Mouse (Mus musculus) midbrain, embryonic 15.5 days (tissue): ENCODE results near the gene C5ar1. TPM values are rescaled to one million over a fixed set of nuclear protein-coding genes. Genes with fewer than 3 reads are reported as not detected.

Experiments used
- ATAC-seq: fragments of 200-750 bp; cut with Nextera tagmentation; replicated peaks from 2 replicates; pipeline ENCODE4 v1.8.0; 2017; ENCODE audit warnings: moderate TSS enrichment
- H3K27ac ChIP-seq: fragments of 300-500 bp; sonication (generic); 2 replicates; pipeline ENCODE4 v1.5.1; 2015; ENCODE audit warnings: mild to moderate bottlenecking, inconsistent platforms
- H3K27me3 ChIP-seq: fragments of 300-500 bp; sonication (generic); replicated peaks from 2 replicates; pipeline ENCODE4 v1.6.1; 2015; ENCODE audit warnings: inconsistent platforms
- H3K36me3 ChIP-seq: fragments of 300-500 bp; sonication (generic); replicated peaks from 2 replicates; pipeline ENCODE4 v1.6.1; 2015; ENCODE audit warnings: inconsistent platforms
- H3K4me1 ChIP-seq: fragments of 300-500 bp; sonication (generic); 2 replicates; pipeline ENCODE4 v1.6.1; 2015; ENCODE audit warnings: inconsistent platforms
- H3K4me2 ChIP-seq: fragments of 300-500 bp; sonication (generic); 2 replicates; pipeline ENCODE4 v1.6.1; 2015; ENCODE audit warnings: inconsistent platforms, mild to moderate bottlenecking, moderate library complexity
- H3K4me3 ChIP-seq: fragments of 300-500 bp; sonication (generic); 2 replicates; pipeline ENCODE4 v1.5.1; 2015; ENCODE audit warnings: mild to moderate bottlenecking, inconsistent platforms
- H3K9ac ChIP-seq: fragments of 300-500 bp; sonication (generic); 2 replicates; pipeline ENCODE4 v1.6.1; 2015; ENCODE audit warnings: mild to moderate bottlenecking, inconsistent platforms
- H3K9me3 ChIP-seq: fragments of 300-500 bp; sonication (generic); 2 replicates; pipeline ENCODE4 v1.6.1; 2016; ENCODE audit warnings: inconsistent platforms
- WGBS: fragments of 180-500 bp; shearing (Covaris S2); methylation state at CpG from one replicate; pipeline ENCODE4 v1.1.7; 2015; ENCODE audit warnings: mixed read lengths; 5-methylcytosine and 5-hydroxymethylcytosine counted together
- polyA plus RNA-seq: library from polyadenylated mRNA; unstranded; fragments of >200 nt; fragmentation: Nextera tagmentation; extraction: Ambion mirVana; gene quantifications from 2 replicates; pipeline ENCODE4 v1.2.1, GENCODE M21; 2015

The C5ar1 gene
- polyA plus RNA-seq, 1 experiment from 2014 or later = 1.5 TPM

DNA sequence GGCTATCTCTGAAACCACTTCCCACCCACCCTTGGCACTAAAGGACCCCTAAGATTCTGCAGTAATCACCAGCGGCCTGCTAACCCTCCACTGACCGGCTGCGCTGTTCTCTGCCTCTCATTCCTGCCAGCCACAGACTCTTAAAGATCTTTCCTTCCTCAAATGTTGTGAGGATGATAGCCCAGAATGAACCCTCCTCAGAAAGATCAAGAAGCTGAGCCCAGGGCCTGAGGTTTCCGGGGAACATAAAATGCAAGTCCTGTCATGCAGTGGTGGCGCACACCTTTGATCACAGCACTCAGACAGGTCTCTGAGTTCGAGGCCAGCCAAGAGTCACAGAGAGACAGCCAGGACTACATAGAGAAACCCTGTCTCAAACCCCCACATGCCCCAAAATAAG lies 17.1 kb downstream of the C5ar1 start:
- Histone ChIP-seq H3K9me3 (no peaks in the 10 kb centered on the region), H3K36me3 (no peaks in the 10 kb centered on the region), H3K9ac (no peak overlapping the region), H3K27ac (no peak overlapping the region), H3K4me2 (no peak overlapping the region), H3K27me3 (no peaks in the 10 kb centered on the region), H3K4me3 (no peak overlapping the region), H3K4me1 (no peaks in the 10 kb centered on the region)
- 87% methylated on average over 6 of the region's 6 CpGs for WGBS
- no peak for ATAC-seq

DNA sequence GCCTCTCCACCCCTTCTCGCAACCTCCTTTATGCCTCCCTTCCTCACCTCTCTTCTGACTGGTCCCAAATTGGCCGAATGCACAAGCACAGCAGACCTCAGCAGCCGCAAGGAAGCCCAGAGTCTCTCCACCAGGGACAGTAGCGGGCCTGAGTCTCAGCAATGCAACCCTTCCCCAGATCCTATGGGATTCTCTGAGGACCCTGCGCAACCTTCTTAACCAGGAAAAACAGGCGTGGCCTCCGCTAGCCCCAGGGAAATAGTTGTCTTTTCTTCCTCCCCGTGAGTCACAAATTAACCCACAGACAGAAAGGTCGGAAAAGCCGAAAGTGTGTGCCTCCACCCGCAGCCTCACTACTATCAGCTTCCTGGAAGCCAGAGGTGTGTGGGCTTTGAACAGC lies 17.6 kb downstream of the C5ar1 start:
- Histone ChIP-seq H3K9me3 (no peaks in the 10 kb centered on the region), H3K4me3 (no peak overlapping the region), H3K27ac (no peak overlapping the region), H3K36me3 (no peaks in the 10 kb centered on the region), H3K9ac (no peak overlapping the region), H3K27me3 (no peaks in the 10 kb centered on the region), H3K4me1 (no peaks in the 10 kb centered on the region), H3K4me2 (no peak overlapping the region)
- ATAC-seq = no peak
- 68% methylated on average over 11 of the region's 11 CpGs for WGBS

DNA sequence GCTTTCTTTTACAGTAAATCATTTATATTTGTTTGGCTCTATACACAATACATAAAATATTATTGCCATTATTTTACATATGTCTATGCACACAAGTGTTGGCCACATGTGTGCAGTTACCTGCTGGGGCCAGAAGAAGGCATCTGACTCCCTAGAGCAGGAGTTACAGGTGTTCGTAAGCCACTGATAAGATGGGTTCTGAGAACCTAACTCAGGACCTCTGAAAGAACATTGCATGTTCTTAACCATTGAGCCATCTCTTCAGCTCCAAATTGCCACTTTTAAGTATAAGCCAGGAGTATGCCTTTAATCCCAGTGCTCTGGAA lies 18.4 kb downstream of the C5ar1 start:
- H3K9me3 ChIP-seq = no peaks in the 10 kb centered on the region
- H3K4me1 ChIP-seq = no peaks in the 10 kb centered on the region
- no peak overlapping the region for H3K27ac ChIP-seq
- 100% methylated on average over 1 of the region's 1 CpGs for WGBS
- H3K36me3 ChIP-seq = no peaks in the 10 kb centered on the region
- no peak overlapping the region for H3K4me2 ChIP-seq
- H3K27me3 ChIP-seq = no peaks in the 10 kb centered on the region
- H3K9ac ChIP-seq = no peak overlapping the region
- no peak for ATAC-seq
- H3K4me3 ChIP-seq = no peak overlapping the region

DNA sequence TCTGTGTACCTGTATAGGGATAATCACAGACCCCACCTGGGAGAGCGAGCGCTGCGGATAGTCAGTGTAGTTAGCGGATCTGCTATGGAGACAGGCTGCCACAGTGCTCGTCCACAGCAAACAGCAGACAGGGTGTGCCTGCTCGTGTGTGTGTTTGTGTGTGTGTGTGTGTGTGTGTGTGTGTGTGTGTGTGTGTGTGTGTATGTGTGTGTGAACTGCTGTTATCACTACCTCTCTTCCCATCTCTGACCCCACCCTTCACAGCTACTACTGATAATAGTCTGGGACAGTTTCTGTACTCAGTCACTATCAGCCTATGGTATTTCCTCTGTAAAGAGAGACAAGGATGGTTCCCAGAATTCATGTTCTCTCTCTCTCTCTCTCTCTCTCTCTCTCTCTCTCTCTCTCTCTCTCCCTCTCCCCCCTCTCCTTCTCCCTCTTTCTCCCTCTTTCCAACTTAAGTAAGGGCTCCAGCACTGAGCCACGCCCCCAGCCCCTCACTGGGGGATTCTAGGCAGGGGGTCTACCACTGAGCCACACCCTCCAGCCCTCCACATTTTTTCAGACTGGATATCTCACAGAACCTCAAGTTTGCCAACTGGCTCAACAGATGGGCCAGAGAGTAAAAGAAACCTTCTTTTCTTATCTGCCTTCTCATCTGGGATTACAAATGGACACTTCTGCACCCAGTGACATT lies 18.9 kb downstream of the C5ar1 start:
- H3K9ac ChIP-seq = no peak overlapping the region
- no peak for ATAC-seq
- no peaks in the 10 kb centered on the region for H3K9me3 ChIP-seq
- H3K4me1 ChIP-seq = no peaks in the 10 kb centered on the region
- H3K4me2 ChIP-seq = no peak overlapping the region
- no peak overlapping the region for H3K4me3 ChIP-seq
- no peaks in the 10 kb centered on the region for H3K27me3 ChIP-seq
- 82% methylated on average over 7 of the region's 7 CpGs for WGBS
- no peak overlapping the region for H3K27ac ChIP-seq
- no peaks in the 10 kb centered on the region for H3K36me3 ChIP-seq

DNA sequence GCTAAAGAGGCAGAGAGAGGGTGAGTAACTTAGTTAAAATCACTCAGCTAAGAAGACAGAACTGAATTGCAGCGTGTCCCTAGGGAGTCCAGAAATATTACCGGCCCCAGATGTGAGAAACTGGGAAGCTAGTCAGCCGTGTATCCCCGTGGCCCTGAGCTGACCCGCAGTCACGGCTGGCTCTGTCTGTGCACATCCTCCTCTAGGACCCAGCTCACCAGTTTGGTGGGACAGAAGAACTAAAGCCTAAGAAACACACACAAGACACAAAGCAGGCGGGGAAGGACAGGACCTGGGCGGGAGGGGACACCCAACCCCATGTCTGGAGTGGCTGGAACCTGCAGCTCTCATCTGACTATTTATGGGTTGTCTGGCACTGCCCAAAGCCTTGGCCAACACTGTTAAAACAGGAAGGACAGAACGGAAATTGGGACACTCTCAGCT lies 19.8 kb downstream of the C5ar1 start:
- no peak overlapping the region for H3K4me2 ChIP-seq
- no peaks in the 10 kb centered on the region for H3K4me1 ChIP-seq
- WGBS = 67% methylated on average over 9 of the region's 9 CpGs
- no peak overlapping the region for H3K9ac ChIP-seq
- no peak overlapping the region for H3K4me3 ChIP-seq
- H3K9me3 ChIP-seq = no peaks in the 10 kb centered on the region
- no peak for ATAC-seq
- H3K27me3 ChIP-seq = no peaks in the 10 kb centered on the region
- H3K27ac ChIP-seq = no peak overlapping the region
- no peaks in the 10 kb centered on the region for H3K36me3 ChIP-seq

DNA sequence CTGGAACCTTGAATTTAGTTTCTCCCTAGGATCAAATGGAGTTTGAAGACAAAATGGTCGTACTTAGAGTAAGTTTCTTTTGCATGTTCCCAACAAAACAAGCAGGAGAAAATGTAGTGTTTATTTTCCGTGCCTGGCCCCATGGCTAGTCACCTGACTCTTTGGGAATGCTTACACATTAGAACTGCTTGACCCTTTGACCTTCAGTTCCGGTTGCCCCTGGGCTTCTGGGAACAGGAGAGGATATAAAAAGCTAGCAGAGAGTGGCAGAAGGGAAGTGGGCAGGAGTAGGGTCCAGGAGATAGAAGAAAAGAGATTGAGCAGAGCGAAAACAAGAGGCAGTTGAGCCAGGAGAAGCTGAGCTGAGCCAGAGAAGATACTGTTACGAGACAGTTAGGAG lies 29.5 kb downstream of the C5ar1 start:
- no peaks in the 10 kb centered on the region for H3K27me3 ChIP-seq
- H3K27ac ChIP-seq = no peak overlapping the region
- no peak overlapping the region for H3K9ac ChIP-seq
- no peak overlapping the region for H3K4me2 ChIP-seq
- no peaks in the 10 kb centered on the region for H3K4me1 ChIP-seq
- no peak for ATAC-seq
- 56% methylated on average over 5 of the region's 5 CpGs for WGBS
- H3K4me3 ChIP-seq = no peak overlapping the region
- no peaks in the 10 kb centered on the region for H3K36me3 ChIP-seq
- H3K9me3 ChIP-seq = no peaks in the 10 kb centered on the region

DNA sequence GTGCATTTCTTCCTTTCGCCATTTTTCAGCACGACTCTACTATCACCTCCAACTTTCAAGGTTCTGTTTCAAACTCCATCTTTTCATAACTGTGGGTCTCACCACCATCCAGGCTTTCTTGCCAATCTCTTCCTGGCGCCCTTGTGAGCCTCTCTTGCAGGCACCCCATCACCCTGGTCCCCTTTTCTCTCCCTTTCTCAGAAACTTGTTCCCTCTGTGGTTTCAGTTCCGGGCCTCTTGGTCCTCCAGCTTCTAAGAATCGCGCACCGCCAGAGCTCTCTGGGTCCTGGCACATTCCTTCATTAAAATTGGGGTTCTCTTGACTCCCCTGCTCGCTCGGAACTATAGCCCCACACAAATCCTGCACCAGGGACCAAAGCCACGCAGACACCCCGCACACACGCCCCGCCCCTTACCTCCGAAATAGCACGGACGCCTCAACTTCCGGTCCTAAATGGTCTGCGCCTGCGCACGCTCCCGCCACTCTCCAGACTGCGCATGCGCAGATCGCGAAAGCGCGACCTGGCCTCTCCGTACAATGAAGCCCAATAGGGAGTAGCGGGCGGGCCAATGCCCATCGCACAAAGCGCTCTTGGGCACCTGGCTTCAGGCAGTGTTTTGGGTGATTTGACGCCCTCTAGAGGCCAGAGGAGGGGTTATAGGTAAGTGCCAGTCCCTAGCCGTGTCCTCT lies 37.6 kb downstream of the C5ar1 start, which contains the start of gene Dhx34:
Gene Dhx34 (minus strand): TSS at position 456 of the 691 bp plus-strand sequence.
- Histone ChIP-seq H3K9ac (peak within 1 kb of the TSS; percentile 58), H3K27ac (peak within 1 kb of the TSS; percentile 78), H3K27me3 (no peaks in the 10 kb centered on the region), H3K4me2 (peak within 1 kb of the TSS; percentile 69), H3K9me3 (no peaks in the 10 kb centered on the region), H3K4me3 (peak within 1 kb of the TSS; percentile 56), H3K36me3 (peaks cover 4% of the 10 kb centered on the region; the same call in 1 of the 2 replicates), H3K4me1 (peaks cover 11% of the 10 kb centered on the region)
- ATAC-seq = peak; percentile 97
- WGBS = 1% methylated on average over 34 of the region's 34 CpGs

DNA sequence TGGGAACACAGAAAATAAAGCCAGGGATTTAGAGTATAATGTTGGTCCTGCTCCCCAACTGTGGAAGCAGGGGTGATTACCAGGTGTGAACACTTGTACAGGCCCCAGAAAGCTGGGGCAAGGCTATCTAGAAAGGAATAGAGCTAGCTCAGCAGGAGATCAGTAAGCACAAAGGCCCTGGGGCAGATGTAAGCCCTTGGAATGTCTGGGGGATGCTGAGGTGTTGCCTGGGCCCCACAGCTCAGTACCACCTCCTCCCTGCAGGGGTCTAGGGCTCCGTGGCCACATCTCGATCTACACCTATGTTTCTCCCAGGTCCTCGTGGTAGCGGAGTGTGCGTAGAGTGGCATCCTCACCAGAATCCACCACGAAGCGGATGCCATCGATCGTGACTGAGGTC lies 45.4 kb downstream of the C5ar1 start:
- Histone ChIP-seq H3K4me3 (no peak overlapping the region), H3K9me3 (no peaks in the 10 kb centered on the region), H3K9ac (no peak overlapping the region), H3K27ac (no peak overlapping the region), H3K4me1 (no peaks in the 10 kb centered on the region), H3K36me3 (peaks cover 43% of the 10 kb centered on the region), H3K27me3 (no peaks in the 10 kb centered on the region), H3K4me2 (no peak overlapping the region)
- ATAC-seq = no peak
- 90% methylated on average over 9 of the region's 9 CpGs for WGBS

DNA sequence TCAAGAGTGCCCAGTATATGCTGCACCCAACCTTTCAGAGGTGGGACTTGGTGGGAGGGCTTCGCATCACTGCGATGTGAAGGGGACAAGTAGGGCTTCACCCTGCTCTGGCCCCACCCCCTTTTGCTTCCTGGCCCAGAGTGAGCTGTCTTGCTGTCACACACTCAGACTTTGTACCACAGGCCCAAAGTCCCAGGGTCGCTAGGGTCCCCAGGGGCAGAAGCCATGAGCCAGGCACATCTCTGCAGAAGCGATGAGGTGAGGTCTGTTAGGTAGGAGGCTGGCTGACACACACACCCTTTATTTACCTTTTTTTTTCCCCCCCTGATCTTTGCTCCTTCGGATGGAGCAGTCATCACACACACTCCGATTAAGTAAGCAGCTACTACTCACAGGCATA lies 46.1 kb downstream of the C5ar1 start:
- no peak overlapping the region for H3K9ac ChIP-seq
- H3K27me3 ChIP-seq = no peaks in the 10 kb centered on the region
- WGBS = 89% methylated on average over 6 of the region's 6 CpGs
- no peaks in the 10 kb centered on the region for H3K9me3 ChIP-seq
- peaks cover 48% of the 10 kb centered on the region for H3K36me3 ChIP-seq
- H3K4me3 ChIP-seq = no peak overlapping the region
- H3K4me1 ChIP-seq = no peaks in the 10 kb centered on the region
- H3K27ac ChIP-seq = no peak overlapping the region
- H3K4me2 ChIP-seq = no peak overlapping the region
- no peak for ATAC-seq

DNA sequence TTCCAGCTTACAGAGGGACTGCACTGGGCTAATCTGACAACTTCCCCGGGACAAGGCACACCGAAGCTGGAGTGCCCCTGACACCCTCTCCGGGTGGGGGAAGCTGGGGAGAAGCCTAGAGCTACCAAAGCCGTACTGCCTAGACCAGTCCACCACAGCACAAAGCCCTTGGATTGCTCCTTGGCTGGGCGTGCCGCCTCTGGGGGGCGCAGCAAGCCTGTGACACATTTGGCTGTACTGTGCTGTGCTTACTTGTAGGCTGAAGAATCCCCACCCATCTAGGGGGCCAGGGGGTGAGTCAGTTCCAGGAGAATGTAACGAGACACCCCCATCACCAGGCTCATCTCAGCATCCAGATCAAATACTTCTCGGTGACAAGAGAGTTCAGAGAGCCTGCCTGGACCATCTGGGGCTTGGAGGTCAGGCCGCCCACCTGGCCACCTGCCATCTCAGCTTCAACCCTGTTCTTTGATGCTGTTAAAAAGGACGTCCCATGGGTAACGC lies 48.4 kb downstream of the C5ar1 start:
- Histone ChIP-seq H3K27me3 (no peaks in the 10 kb centered on the region), H3K4me2 (no peak overlapping the region), H3K36me3 (peaks cover 41% of the 10 kb centered on the region), H3K9me3 (no peaks in the 10 kb centered on the region), H3K4me1 (no peaks in the 10 kb centered on the region), H3K4me3 (no peak overlapping the region), H3K27ac (no peak overlapping the region), H3K9ac (no peak overlapping the region)
- WGBS = 81% methylated on average over 12 of the region's 12 CpGs
- ATAC-seq = no peak

DNA sequence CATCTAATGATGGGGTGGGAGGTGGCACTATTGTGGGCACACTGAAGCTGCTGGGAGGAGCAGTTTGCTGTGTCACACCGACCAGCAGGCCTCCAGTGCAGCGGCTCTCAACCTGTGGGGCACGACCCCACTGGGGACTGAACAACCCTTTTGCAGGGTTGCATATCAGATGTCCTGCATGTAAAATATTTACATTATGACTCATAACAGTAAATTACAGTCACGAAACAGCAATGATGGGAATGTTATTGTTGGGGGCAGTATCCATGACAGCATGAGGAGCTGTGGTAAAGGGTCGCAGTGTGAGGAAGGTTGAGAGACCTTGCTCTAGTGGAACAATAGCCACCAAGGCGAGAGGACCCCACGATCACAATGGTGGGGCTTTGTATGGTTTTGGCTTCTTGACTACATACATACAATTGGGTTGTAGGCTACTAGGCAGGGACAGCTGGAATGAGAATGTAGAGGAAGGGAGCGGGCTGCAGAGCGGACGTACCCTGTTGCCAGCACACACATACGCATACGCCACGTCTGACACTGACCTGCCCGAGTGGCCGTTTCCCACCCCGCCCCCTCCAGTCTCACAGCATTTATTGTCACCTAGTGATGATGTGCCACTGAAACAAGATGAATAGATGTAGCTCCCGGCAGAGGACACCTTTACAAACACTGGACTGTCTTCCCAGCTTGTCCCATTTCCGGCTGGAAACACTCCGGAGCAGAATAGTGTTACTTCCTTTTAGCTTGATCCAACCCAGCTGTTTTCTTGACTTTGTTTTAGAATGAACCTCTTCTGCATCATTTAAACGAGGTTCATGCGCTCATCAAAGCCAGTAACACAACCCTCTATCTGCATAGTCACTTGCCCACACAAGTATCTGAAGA lies 50.3 kb downstream of the C5ar1 start:
- 91% methylated on average over 21 of the region's 21 CpGs for WGBS
- no peak for ATAC-seq
- Histone ChIP-seq H3K9me3 (no peaks in the 10 kb centered on the region), H3K4me2 (no peak overlapping the region), H3K4me1 (no peaks in the 10 kb centered on the region), H3K27me3 (no peaks in the 10 kb centered on the region), H3K36me3 (peaks cover 29% of the 10 kb centered on the region; the same call in 1 of the 2 replicates), H3K4me3 (no peak overlapping the region), H3K27ac (no peak overlapping the region), H3K9ac (no peak overlapping the region)

DNA sequence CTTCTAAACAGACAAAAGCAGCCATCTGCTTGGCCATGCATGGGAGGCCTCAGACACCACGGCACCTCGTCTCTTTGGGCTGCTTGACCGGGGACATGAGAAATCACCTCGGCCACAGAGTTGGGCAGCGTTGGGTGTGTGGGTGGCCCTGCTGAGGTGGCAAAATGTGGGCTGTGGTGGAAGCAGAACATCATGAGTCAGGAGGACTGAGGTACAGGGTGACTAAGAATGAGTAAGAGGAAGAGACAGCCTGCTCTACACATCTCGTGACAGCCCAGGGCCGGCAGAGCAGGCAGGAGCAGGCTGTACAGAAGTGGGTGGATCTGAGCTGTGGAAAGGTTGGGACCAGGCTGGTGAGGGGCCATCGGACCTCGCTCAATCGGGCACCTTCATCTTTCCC lies 51.8 kb downstream of the C5ar1 start:
- Histone ChIP-seq H3K27ac (no peak overlapping the region), H3K27me3 (no peaks in the 10 kb centered on the region), H3K4me1 (no peaks in the 10 kb centered on the region), H3K36me3 (0 out of 2 replicates have a peak, but pooled peaks cover 33% of the 10 kb centered on the region), H3K9me3 (no peaks in the 10 kb centered on the region), H3K9ac (no peak overlapping the region), H3K4me2 (no peak overlapping the region), H3K4me3 (no peak overlapping the region)
- 0 out of 2 replicates have a peak, but pooled peaks have one; percentile 17 for ATAC-seq
- 87% methylated on average over 10 of the region's 10 CpGs for WGBS
